Mouse (Mus musculus) C2C12 (cell line): ENCODE data around the gene Apip.

Experiments
- CEBPB ChIP-seq: IDR thresholded peaks from one replicate; pipeline ENCODE4 v1.6.1; 2011; ENCODE audit warnings: low read depth, mild to moderate bottlenecking, control low read depth, moderate library complexity
- CTCF ChIP-seq: IDR thresholded peaks from one replicate; pipeline ENCODE4 v1.5.1; 2011; ENCODE audit not compliant: control insufficient read depth, insufficient read depth, insufficient read length
- FOSL1 ChIP-seq: IDR thresholded peaks from one replicate; pipeline ENCODE4 v1.8.0; 2011; ENCODE audit warnings: mild to moderate bottlenecking, low read length; ENCODE audit not compliant: poor library complexity, insufficient read depth, severe bottlenecking
- MAX ChIP-seq: IDR thresholded peaks from one replicate; pipeline ENCODE4 v1.6.1; 2011; ENCODE audit warnings: mild to moderate bottlenecking, control low read depth
- MYOD1 ChIP-seq: IDR thresholded peaks from one replicate; pipeline ENCODE4 v1.6.1; 2011; ENCODE audit warnings: low read depth; ENCODE audit not compliant: control insufficient read depth, insufficient read length
- MYOG ChIP-seq: IDR thresholded peaks from one replicate; pipeline ENCODE4 v1.6.1; 2011; ENCODE audit not compliant: control insufficient read depth, insufficient read length; ENCODE audit errors: extremely low read depth
- USF1 ChIP-seq: IDR thresholded peaks from one replicate; pipeline ENCODE4 v1.6.1; 2011; ENCODE audit warnings: low read depth, mild to moderate bottlenecking, control low read depth, moderate library complexity

DNA sequence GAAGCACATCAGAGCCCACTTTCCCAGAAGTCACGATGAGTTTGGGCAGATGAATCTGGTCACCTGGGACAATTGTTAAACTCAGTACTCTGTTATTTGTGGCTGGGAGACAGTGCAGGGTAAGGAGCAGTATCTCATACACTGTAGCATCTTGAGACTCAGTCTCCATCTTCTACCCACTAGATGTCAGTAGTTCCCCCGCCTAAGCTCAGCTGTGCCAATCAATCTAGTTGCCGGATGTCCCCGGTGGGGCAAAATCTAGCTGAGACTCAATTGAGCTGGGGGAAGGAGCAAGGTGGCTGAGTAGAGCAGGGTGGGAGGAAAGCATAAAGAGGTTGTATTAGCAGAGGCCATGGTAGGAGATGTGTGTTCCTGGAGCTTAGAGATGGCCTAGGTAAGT, 57.7 kb downstream of the Apip start:
- no peak for TF ChIP-seq CTCF
- no peak for TF ChIP-seq MAX
- no peak for TF ChIP-seq CEBPB
- no peak for TF ChIP-seq MYOG
- peak; percentile 74 for TF ChIP-seq MYOD1
- TF ChIP-seq FOSL1: no peak
- TF ChIP-seq USF1: no peak
